Mouse (Mus musculus): ENCODE measurements at regions not wholly inside any gene's neighbourhood (a gene's known extent, or its start where the extent isn't known, plus 50 kb on each side); places are given as distances from the start of the nearest gene placed in this dataset.
"Not testable (repeated sequence)": the region's sequence is repeated elsewhere in the genome, so short reads cannot be mapped to it uniquely, and the experiment has no call there.

- not testable (repeated sequence) for TF ChIP-seq POLR2A (IDR thresholded peaks at IDR 0.05; ENCODE audit: control insufficient read depth, extremely low read depth, insufficient read depth, low read length, poor library complexity); CTCF (IDR thresholded peaks at IDR 0.05; ENCODE audit: borderline replicate concordance, control insufficient read depth, extremely low read depth, insufficient read depth, low read length, poor library complexity)
Observed at GRCm38 (mm10) chr7:83469856-83470255, 114.9 kb upstream of the Tmc3 start.
